Mouse (Mus musculus): Measurements from ENCODE around the gene Ddx49. TPM values are rescaled to one million over a fixed set of nuclear protein-coding genes. Genes with fewer than 3 reads are reported as not detected.

Ddx49 gene
- polyA plus RNA-seq, 1 experiment from 2014 or later = 47.4 TPM

GRCm38 (mm10) chr8:70342007-70342406 lies 39.7 kb upstream of the Ddx49 start:
- Histone ChIP-seq H3K9ac (ENCODE audit: low read depth, low read length) (no peak overlapping the region), H3K27ac (replicated peaks; ENCODE audit: low read depth, low read length) (no peak overlapping the region), H3K27me3 (replicated peaks; ENCODE audit: control insufficient read depth, insufficient read depth, low read length) (no peaks in the 10 kb centered on the region), H3K4me3 (ENCODE audit: low read depth, low read length) (no peak overlapping the region), H3K4me2 (ENCODE audit: low read depth, low read length) (no peak overlapping the region), H3K9me3 (ENCODE audit: control insufficient read depth, low read length) (no peaks in the 10 kb centered on the region), H3K36me3 (ENCODE audit: control insufficient read depth, insufficient read depth, low read length) (peaks cover 70% of the 10 kb centered on the region), H3K4me1 (ENCODE audit: control insufficient read depth, insufficient read depth, low read length) (no peaks in the 10 kb centered on the region)
- no peak for ATAC-seq (ENCODE audit: low read depth)
- 95% methylated on average over 14 of the region's 14 CpGs for WGBS
- DNase-seq (ENCODE audit: low spot score) = no peak

DNA sequence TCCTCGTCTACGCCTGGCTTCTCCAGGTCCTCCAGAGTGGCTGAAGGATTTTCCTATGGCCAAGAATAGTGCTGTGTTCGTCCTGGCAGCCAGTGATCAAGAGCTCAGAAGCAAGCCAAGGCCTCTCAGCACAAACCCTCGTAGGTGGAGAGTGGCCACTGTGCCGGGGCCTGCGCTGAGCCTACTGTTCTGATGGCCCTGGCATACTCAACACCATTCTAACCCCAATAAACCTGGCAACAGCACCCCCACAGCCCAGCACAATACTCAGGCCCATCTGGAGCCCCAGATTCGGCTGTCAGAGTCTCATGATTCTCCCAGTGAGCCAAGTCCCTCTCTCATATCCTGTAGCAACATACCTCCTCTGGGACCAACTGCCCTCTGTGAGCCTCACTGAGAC lies 38.4 kb upstream of the Ddx49 start:
- 92% methylated on average over 7 of the region's 7 CpGs for WGBS
- no peak for DNase-seq (ENCODE audit: low spot score)
- no peak for ATAC-seq (ENCODE audit: low read depth)
- H3K36me3 ChIP-seq (ENCODE audit: control insufficient read depth, insufficient read depth, low read length) = peaks cover 75% of the 10 kb centered on the region
- H3K4me2 ChIP-seq (ENCODE audit: low read depth, low read length) = no peak overlapping the region
- no peak overlapping the region for H3K9ac ChIP-seq (ENCODE audit: low read depth, low read length)
- H3K27ac ChIP-seq (replicated peaks; ENCODE audit: low read depth, low read length) = no peak overlapping the region
- no peaks in the 10 kb centered on the region for H3K9me3 ChIP-seq (ENCODE audit: control insufficient read depth, low read length)
- no peak overlapping the region for H3K4me3 ChIP-seq (ENCODE audit: low read depth, low read length)
- no peaks in the 10 kb centered on the region for H3K27me3 ChIP-seq (replicated peaks; ENCODE audit: control insufficient read depth, insufficient read depth, low read length)
- H3K4me1 ChIP-seq (ENCODE audit: control insufficient read depth, insufficient read depth, low read length) = no peaks in the 10 kb centered on the region

DNA sequence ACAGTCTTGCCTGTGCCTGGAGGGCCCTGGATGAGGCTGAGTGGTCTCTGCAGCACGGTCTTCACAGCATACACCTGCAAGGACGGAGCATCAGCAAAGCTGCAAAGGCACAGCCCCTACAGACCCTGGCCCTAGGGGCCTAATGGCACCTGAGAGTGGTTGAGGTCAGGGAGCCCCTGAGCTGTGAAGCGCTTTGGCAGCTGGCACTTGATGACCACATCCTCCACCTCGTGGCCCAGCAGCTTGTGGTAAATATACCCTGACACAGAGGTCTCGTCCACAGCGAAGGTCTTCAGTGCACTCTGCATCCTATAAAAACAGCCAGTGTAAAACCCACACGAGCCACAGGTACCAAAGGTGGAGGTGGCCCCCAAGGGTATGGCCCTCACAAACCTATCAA lies 36.6 kb upstream of the Ddx49 start:
- WGBS = 89% methylated on average over 7 of the region's 7 CpGs
- Histone ChIP-seq H3K27ac (replicated peaks; ENCODE audit: low read depth, low read length) (no peak overlapping the region), H3K4me2 (ENCODE audit: low read depth, low read length) (no peak overlapping the region), H3K9me3 (ENCODE audit: control insufficient read depth, low read length) (no peaks in the 10 kb centered on the region), H3K4me3 (ENCODE audit: low read depth, low read length) (no peak overlapping the region), H3K9ac (ENCODE audit: low read depth, low read length) (no peak overlapping the region), H3K36me3 (ENCODE audit: control insufficient read depth, insufficient read depth, low read length) (peaks cover 92% of the 10 kb centered on the region), H3K27me3 (replicated peaks; ENCODE audit: control insufficient read depth, insufficient read depth, low read length) (no peaks in the 10 kb centered on the region), H3K4me1 (ENCODE audit: control insufficient read depth, insufficient read depth, low read length) (no peaks in the 10 kb centered on the region)
- DNase-seq (ENCODE audit: low spot score) (no peak), ATAC-seq (ENCODE audit: low read depth) (no peak)

GRCm38 (mm10) chr8:70332878-70333202 lies 30.6 kb upstream of the Ddx49 start:
- WGBS = 93% methylated on average over 6 of the region's 6 CpGs
- Histone ChIP-seq H3K36me3 (ENCODE audit: control insufficient read depth, insufficient read depth, low read length) (peaks cover 80% of the 10 kb centered on the region), H3K9me3 (ENCODE audit: control insufficient read depth, low read length) (no peaks in the 10 kb centered on the region), H3K4me2 (ENCODE audit: low read depth, low read length) (no peak overlapping the region), H3K9ac (ENCODE audit: low read depth, low read length) (no peak overlapping the region), H3K27me3 (replicated peaks; ENCODE audit: control insufficient read depth, insufficient read depth, low read length) (no peaks in the 10 kb centered on the region; the same call in 1 of the 2 replicates), H3K27ac (replicated peaks; ENCODE audit: low read depth, low read length) (no peak overlapping the region), H3K4me3 (ENCODE audit: low read depth, low read length) (no peak overlapping the region), H3K4me1 (ENCODE audit: control insufficient read depth, insufficient read depth, low read length) (peaks cover 7% of the 10 kb centered on the region)
- DNase-seq (ENCODE audit: low spot score) = no peak
- ATAC-seq (ENCODE audit: low read depth) = no peak

- 0 out of 2 replicates have a peak overlapping the region, but pooled peaks have one; percentile 52 for H3K27ac ChIP-seq (replicated peaks; ENCODE audit: low read depth, low read length)
- 33% methylated on average over 29 of the region's 41 CpGs for WGBS
- H3K4me1 ChIP-seq (ENCODE audit: control insufficient read depth, insufficient read depth, low read length) = peaks cover 7% of the 10 kb centered on the region
- peak; percentile 87 for ATAC-seq (ENCODE audit: low read depth)
- H3K9me3 ChIP-seq (ENCODE audit: control insufficient read depth, low read length) = no peaks in the 10 kb centered on the region
- peak overlapping the region; percentile 34 for H3K4me2 ChIP-seq (ENCODE audit: low read depth, low read length)
- peak; percentile 81 for DNase-seq (ENCODE audit: low spot score)
- H3K4me3 ChIP-seq (ENCODE audit: low read depth, low read length) = no peak overlapping the region
- H3K36me3 ChIP-seq (ENCODE audit: control insufficient read depth, insufficient read depth, low read length) = peaks cover 80% of the 10 kb centered on the region
- H3K9ac ChIP-seq (ENCODE audit: low read depth, low read length) = peak overlapping the region; percentile 35; the same call in 1 of the 2 replicates
- no peaks in the 10 kb centered on the region; the same call in 1 of the 2 replicates for H3K27me3 ChIP-seq (replicated peaks; ENCODE audit: control insufficient read depth, insufficient read depth, low read length)
Measured at GRCm38 (mm10) chr8:70332070-70332877, 30.0 kb upstream of the Ddx49 start.

GRCm38 (mm10) chr8:70331526-70331925 lies 29.2 kb upstream of the Ddx49 start:
- ATAC-seq (ENCODE audit: low read depth) = no peak
- H3K4me2 ChIP-seq (ENCODE audit: low read depth, low read length) = no peak overlapping the region
- H3K9me3 ChIP-seq (ENCODE audit: control insufficient read depth, low read length) = no peaks in the 10 kb centered on the region
- H3K9ac ChIP-seq (ENCODE audit: low read depth, low read length) = peak overlapping the region; percentile 35; the same call in 1 of the 2 replicates
- whole genome bisulfite sequencing = 60% methylated on average over 19 of the region's 19 CpGs
- H3K36me3 ChIP-seq (ENCODE audit: control insufficient read depth, insufficient read depth, low read length) = peaks cover 76% of the 10 kb centered on the region
- no peak overlapping the region for H3K27ac ChIP-seq (replicated peaks; ENCODE audit: low read depth, low read length)
- peaks cover 7% of the 10 kb centered on the region for H3K4me1 ChIP-seq (ENCODE audit: control insufficient read depth, insufficient read depth, low read length)
- H3K27me3 ChIP-seq (replicated peaks; ENCODE audit: control insufficient read depth, insufficient read depth, low read length) = no peaks in the 10 kb centered on the region; the same call in 1 of the 2 replicates
- H3K4me3 ChIP-seq (ENCODE audit: low read depth, low read length) = no peak overlapping the region
- no peak for DNase-seq (ENCODE audit: low spot score)

- 39% methylated on average over 34 of the region's 53 CpGs for WGBS
- DNase-seq (ENCODE audit: low spot score) (peak; percentile 72), ATAC-seq (ENCODE audit: low read depth) (peak; percentile 79)
- Histone ChIP-seq H3K36me3 (ENCODE audit: control insufficient read depth, insufficient read depth, low read length) (peaks cover 69% of the 10 kb centered on the region), H3K9ac (ENCODE audit: low read depth, low read length) (peak overlapping the region; percentile 17; the same call in 1 of the 2 replicates), H3K9me3 (ENCODE audit: control insufficient read depth, low read length) (no peaks in the 10 kb centered on the region), H3K4me3 (ENCODE audit: low read depth, low read length) (no peak overlapping the region; the same call in 1 of the 2 replicates), H3K4me2 (ENCODE audit: low read depth, low read length) (peak overlapping the region; percentile 43), H3K4me1 (ENCODE audit: control insufficient read depth, insufficient read depth, low read length) (peaks cover 7% of the 10 kb centered on the region), H3K27ac (replicated peaks; ENCODE audit: low read depth, low read length) (no peak overlapping the region), H3K27me3 (replicated peaks; ENCODE audit: control insufficient read depth, insufficient read depth, low read length) (no peaks in the 10 kb centered on the region; the same call in 1 of the 2 replicates)
Measured at GRCm38 (mm10) chr8:70330741-70331364, 28.6 kb upstream of the Ddx49 start.

GRCm38 (mm10) chr8:70329835-70330740 lies 27.8 kb upstream of the Ddx49 start:
- WGBS = 12% methylated on average over 42 of the region's 45 CpGs
- Histone ChIP-seq H3K27me3 (replicated peaks; ENCODE audit: control insufficient read depth, insufficient read depth, low read length) (no peaks in the 10 kb centered on the region; the same call in 1 of the 2 replicates), H3K4me2 (ENCODE audit: low read depth, low read length) (peak overlapping the region; percentile 43), H3K4me1 (ENCODE audit: control insufficient read depth, insufficient read depth, low read length) (peaks cover 7% of the 10 kb centered on the region), H3K36me3 (ENCODE audit: control insufficient read depth, insufficient read depth, low read length) (peaks cover 62% of the 10 kb centered on the region), H3K9me3 (ENCODE audit: control insufficient read depth, low read length) (no peaks in the 10 kb centered on the region), H3K27ac (replicated peaks; ENCODE audit: low read depth, low read length) (no peak overlapping the region), H3K4me3 (ENCODE audit: low read depth, low read length) (peak overlapping the region; percentile 13; the same call in 1 of the 2 replicates), H3K9ac (ENCODE audit: low read depth, low read length) (peak overlapping the region; percentile 17; the same call in 1 of the 2 replicates)
- peak; percentile 6 for ATAC-seq (ENCODE audit: low read depth)
- no peak for DNase-seq (ENCODE audit: low spot score)

All from embryonic facial prominence, embryonic 14.5 days (tissue).